Mouse (Mus musculus) myocyte (in vitro differentiated cells): Measurements from ENCODE around the gene Car14. TPM values are rescaled to one million over a fixed set of nuclear protein-coding genes. Genes with fewer than 3 reads are reported as not detected.
A peak's percentile ranks its signal among the peaks of the same experiment; 100 is the strongest.

ENCODE experiments used
- H3K27me3 ChIP-seq: one replicate; pipeline ENCODE4 v1.6.1; 2011; ENCODE audit not compliant: control insufficient read depth, insufficient read depth, insufficient read length
- H3K36me3 ChIP-seq: one replicate; pipeline ENCODE4 v1.6.1; 2011; ENCODE audit not compliant: control insufficient read depth, insufficient read depth
- H3K4me2 ChIP-seq: one replicate; pipeline ENCODE4 v1.6.1; 2011; ENCODE audit warnings: low read depth, control low read depth
- H3K4me3 ChIP-seq: one replicate; pipeline ENCODE4 v1.5.1; 2011; ENCODE audit warnings: mild to moderate bottlenecking, control low read depth, moderate library complexity
- H3K79me2 ChIP-seq: one replicate; pipeline ENCODE4 v1.6.1; 2011; ENCODE audit not compliant: control insufficient read depth, insufficient read depth
- H3ac ChIP-seq: one replicate; pipeline ENCODE4 v1.6.1; 2011; ENCODE audit not compliant: control insufficient read depth, insufficient read length
- CEBPB ChIP-seq: IDR thresholded peaks from 2 replicates; pipeline ENCODE4 v1.6.1; 2011; ENCODE audit warnings: mild to moderate bottlenecking, moderate library complexity; ENCODE audit not compliant: poor library complexity, insufficient read depth, severe bottlenecking
- E2F4 ChIP-seq: IDR thresholded peaks from one replicate; pipeline ENCODE4 v1.6.1; 2011; ENCODE audit warnings: mild to moderate bottlenecking, control low read depth, moderate library complexity; ENCODE audit not compliant: insufficient read depth
- MAX ChIP-seq: IDR thresholded peaks from one replicate; pipeline ENCODE4 v1.6.1; 2011; ENCODE audit warnings: low read depth, mild to moderate bottlenecking, control low read depth
- MYOD1 ChIP-seq, 3 experiments: IDR thresholded peaks; one replicate each; pipeline ENCODE4 v1.6.1; 2011; ENCODE audit warnings: control low read depth in 2 of 3, low read depth in 2 of 3, mild to moderate bottlenecking in 2 of 3, moderate library complexity in 1 of 3; ENCODE audit not compliant: insufficient read length in 2 of 3, control insufficient read depth in 1 of 3
- MYOG ChIP-seq, 3 experiments: IDR thresholded peaks; one replicate each; pipeline ENCODE4 v1.6.1; 2011; ENCODE audit warnings: control low read depth in 2 of 3, low read depth in 2 of 3, mild to moderate bottlenecking in 2 of 3; ENCODE audit not compliant: insufficient read length in 2 of 3, control insufficient read depth in 1 of 3, insufficient read depth in 1 of 3
- POLR2A ChIP-seq: IDR thresholded peaks from one replicate; pipeline ENCODE4 v1.6.1; 2011; ENCODE audit warnings: low read depth, mild to moderate bottlenecking, control low read depth, moderate library complexity; ENCODE audit not compliant: insufficient read length
- POLR2AphosphoS2 ChIP-seq: IDR thresholded peaks from one replicate; pipeline ENCODE4 v1.6.1; 2011; ENCODE audit warnings: low read depth, control low read depth; ENCODE audit not compliant: insufficient read length
- REST ChIP-seq: IDR thresholded peaks from one replicate; pipeline ENCODE4 v1.6.1; 2011; ENCODE audit warnings: mild to moderate bottlenecking, control low read depth, moderate library complexity; ENCODE audit not compliant: insufficient read depth, insufficient read length
- SRF ChIP-seq: IDR thresholded peaks from one replicate; pipeline ENCODE4 v1.6.1; 2011; ENCODE audit warnings: low read depth; ENCODE audit not compliant: control insufficient read depth, insufficient read length
- TCF12 ChIP-seq: IDR thresholded peaks from one replicate; pipeline ENCODE4 v1.6.1; 2011; ENCODE audit warnings: mild to moderate bottlenecking, control low read depth; ENCODE audit not compliant: poor library complexity, insufficient read depth, severe bottlenecking
- TCF3 ChIP-seq: IDR thresholded peaks from one replicate; pipeline ENCODE4 v1.6.1; 2011; ENCODE audit warnings: low read depth, control low read depth; ENCODE audit not compliant: insufficient read length
- USF1 ChIP-seq: IDR thresholded peaks from one replicate; pipeline ENCODE4 v1.6.1; 2011; ENCODE audit warnings: low read depth, mild to moderate bottlenecking, control low read depth, moderate library complexity
- polyA plus RNA-seq: library from polyadenylated mRNA; unstranded; fragments of >200 nt; fragmentation: generic; extraction: Trizol; gene quantifications from one replicate; pipeline ENCODE4 v1.2.1, GENCODE M21; 2012; ENCODE audit warnings: missing spikeins

Car14 gene
- polyA plus RNA-seq, 1 experiment = 0.11 TPM

DNA sequence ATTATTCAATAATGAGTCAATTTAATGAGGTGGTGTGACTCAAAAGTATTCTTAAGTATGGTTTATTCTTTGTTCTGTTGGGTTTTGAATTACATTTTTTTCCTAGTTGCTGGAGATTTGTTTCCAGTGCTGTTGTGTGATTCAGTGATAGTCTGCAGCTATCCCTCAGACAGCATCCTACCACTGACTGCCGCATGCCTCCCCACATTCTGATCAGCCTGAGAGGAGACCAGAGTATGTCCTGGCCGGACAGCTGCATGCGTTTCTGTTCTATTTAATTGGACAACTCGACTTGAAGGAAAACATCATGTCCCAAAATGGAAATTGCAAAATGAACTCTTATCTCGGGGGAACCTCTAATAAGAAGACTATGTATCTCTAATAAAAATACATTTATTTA lies 43.8 kb upstream of the Car14 start:
- Histone ChIP-seq H3K36me3 (peaks cover 18% of the 10 kb centered on the region), H3K4me3 (no peak overlapping the region), H3K27me3 (no peaks in the 10 kb centered on the region), H3K4me2 (peak overlapping the region; percentile 62), H3K79me2 (no peaks in the 10 kb centered on the region), H3ac (no peak overlapping the region)
- TF ChIP-seq REST (no peak), SRF (no peak), CEBPB (no peak), TCF3 (peak; percentile 50), POLR2A (peak; percentile 18), MYOG (IDR thresholded peaks at IDR 0.05; ENCODE audit: control insufficient read depth in 1 of 3, insufficient read depth in 1 of 3, insufficient read length in 2 of 3, low read depth in 2 of 3) (peak; percentile 86 to 93 (median 89)), POLR2AphosphoS2 (no peak), E2F4 (no peak), TCF12 (peak; percentile 74), MYOD1 (IDR thresholded peaks at IDR 0.05; ENCODE audit: control insufficient read depth in 1 of 3, insufficient read length in 2 of 3, low read depth in 2 of 3) (peak; percentile 79 to 94 (median 92)), USF1 (no peak), MAX (no peak)

GRCm38 (mm10) chr3:95945731-95946240 lies 41.3 kb upstream of the Car14 start:
- TF ChIP-seq MYOG (IDR thresholded peaks at IDR 0.05; ENCODE audit: control insufficient read depth in 1 of 3, insufficient read depth in 1 of 3, insufficient read length in 2 of 3, low read depth in 2 of 3) (no peak), E2F4 (no peak), CEBPB (no peak), MAX (no peak)
- Histone ChIP-seq H3ac (no peak overlapping the region), H3K27me3 (no peaks in the 10 kb centered on the region), H3K36me3 (peaks cover 30% of the 10 kb centered on the region), H3K4me2 (no peak overlapping the region), H3K79me2 (peaks cover 17% of the 10 kb centered on the region), H3K4me3 (no peak overlapping the region)

- H3K4me2 ChIP-seq = no peak overlapping the region
- H3K79me2 ChIP-seq = peaks cover 25% of the 10 kb centered on the region
- H3K36me3 ChIP-seq = peaks cover 35% of the 10 kb centered on the region
- no peak overlapping the region for H3K4me3 ChIP-seq
- TF ChIP-seq REST (no peak), E2F4 (no peak), TCF12 (no peak), POLR2A (no peak), MAX (no peak), POLR2AphosphoS2 (no peak), CEBPB (no peak), MYOG (IDR thresholded peaks at IDR 0.05; ENCODE audit: control insufficient read depth in 1 of 3, insufficient read depth in 1 of 3, insufficient read length in 2 of 3, low read depth in 2 of 3) (no peak), USF1 (no peak), SRF (no peak), TCF3 (no peak), MYOD1 (IDR thresholded peaks at IDR 0.05; ENCODE audit: control insufficient read depth in 1 of 3, insufficient read length in 2 of 3, low read depth in 2 of 3) (no peak)
- H3K27me3 ChIP-seq = no peaks in the 10 kb centered on the region
- H3ac ChIP-seq = no peak overlapping the region
Observed at GRCm38 (mm10) chr3:95944742-95945141, 40.3 kb upstream of the Car14 start.

GRCm38 (mm10) chr3:95943226-95943625 lies 38.7 kb upstream of the Car14 start:
- no peak overlapping the region for H3K4me3 ChIP-seq
- H3K79me2 ChIP-seq = peaks cover 36% of the 10 kb centered on the region
- H3ac ChIP-seq = no peak overlapping the region
- H3K36me3 ChIP-seq = peaks cover 49% of the 10 kb centered on the region
- H3K4me2 ChIP-seq = no peak overlapping the region
- H3K27me3 ChIP-seq = no peaks in the 10 kb centered on the region
- TF ChIP-seq MYOG (IDR thresholded peaks at IDR 0.05; ENCODE audit: control insufficient read depth in 1 of 3, insufficient read depth in 1 of 3, insufficient read length in 2 of 3, low read depth in 2 of 3) (no peak), E2F4 (no peak), TCF3 (no peak), REST (no peak), MAX (no peak), USF1 (no peak), MYOD1 (IDR thresholded peaks at IDR 0.05; ENCODE audit: control insufficient read depth in 1 of 3, insufficient read length in 2 of 3, low read depth in 2 of 3) (no peak), TCF12 (no peak), POLR2AphosphoS2 (no peak)

DNA sequence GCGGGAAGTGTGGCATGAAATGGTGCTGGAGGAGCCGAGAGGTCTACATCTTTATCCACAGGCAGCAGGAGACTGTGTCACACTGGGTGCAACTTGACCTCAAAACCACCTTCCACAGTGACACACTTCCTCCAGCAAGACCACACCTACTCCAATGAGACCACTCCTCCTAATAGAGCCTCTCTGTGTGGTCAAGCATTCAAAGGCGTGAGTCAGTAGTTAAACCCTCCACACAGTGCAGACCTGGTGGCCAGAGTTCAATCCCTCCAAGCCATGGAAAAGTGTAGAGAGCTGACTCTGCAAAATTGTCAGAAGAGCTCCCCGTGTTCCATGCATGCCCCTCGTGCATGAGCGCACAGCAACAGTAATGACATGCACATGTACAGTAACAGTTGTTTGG lies 38.3 kb upstream of the Car14 start:
- Histone ChIP-seq H3K79me2 (peaks cover 36% of the 10 kb centered on the region), H3ac (no peak overlapping the region), H3K4me2 (no peak overlapping the region), H3K27me3 (no peaks in the 10 kb centered on the region), H3K4me3 (no peak overlapping the region), H3K36me3 (peaks cover 54% of the 10 kb centered on the region)
- no peak for TF ChIP-seq USF1
- no peak for TF ChIP-seq MAX
- TF ChIP-seq CEBPB = no peak
- TF ChIP-seq E2F4 = no peak
- no peak for TF ChIP-seq TCF12
- no peak for TF ChIP-seq POLR2AphosphoS2
- no peak for TF ChIP-seq SRF
- no peak for TF ChIP-seq MYOD1 (IDR thresholded peaks at IDR 0.05; ENCODE audit: control insufficient read depth in 1 of 3, insufficient read length in 2 of 3, low read depth in 2 of 3)
- no peak for TF ChIP-seq TCF3
